Mouse (Mus musculus): ENCODE measurements around the gene Arpc1a. TPM values are rescaled to one million over a fixed set of nuclear protein-coding genes. Genes with fewer than 3 reads are reported as not detected.
"Not testable (repeated sequence)": the region's sequence is repeated elsewhere in the genome, so short reads cannot be mapped to it uniquely, and the experiment has no call there.

Arpc1a gene
- 110 and 123 TPM in 2 replicates for polyA plus RNA-seq (2011; ENCODE audit: insufficient read depth, insufficient read length, low read depth, missing spikeins)

DNA sequence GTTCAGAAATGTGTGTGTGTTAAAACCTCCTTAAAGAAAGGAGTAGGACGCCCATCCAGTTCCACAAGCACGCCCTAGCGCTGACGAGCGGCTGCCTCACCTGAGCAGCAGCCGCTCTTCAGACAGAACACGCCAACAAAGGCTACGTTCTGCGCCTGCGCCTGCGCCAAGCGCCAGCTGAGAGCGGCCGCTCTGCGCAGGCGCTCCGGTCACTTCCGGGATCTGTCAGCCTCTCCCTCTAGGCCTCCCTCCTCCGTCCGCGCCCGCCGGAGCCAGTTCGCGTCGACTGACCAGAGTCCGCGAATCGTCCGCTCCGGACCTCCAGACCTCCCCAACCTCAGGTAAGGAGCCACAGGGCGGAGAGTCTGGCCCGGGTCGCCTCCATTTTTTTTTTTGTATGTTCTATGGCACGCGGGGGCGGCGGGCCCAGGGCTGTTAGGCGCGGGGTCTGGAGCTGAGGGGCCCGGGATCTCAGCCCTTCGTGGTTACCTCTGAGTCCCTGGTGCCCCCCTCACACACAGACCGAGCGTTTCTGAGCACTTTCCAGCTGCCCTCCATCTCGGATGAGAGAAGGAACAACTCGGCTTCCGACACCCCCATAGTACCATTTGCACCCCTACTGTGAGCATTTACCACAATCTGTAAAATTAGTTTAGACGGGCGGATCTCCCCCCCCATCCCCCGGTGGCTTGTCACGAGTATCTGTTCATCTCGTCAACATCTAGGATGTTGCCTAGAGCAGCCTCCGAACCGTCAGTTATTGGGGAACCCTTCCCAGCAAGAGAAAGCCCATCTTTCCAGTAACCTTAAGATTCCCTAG is at the start of gene Arpc1a, which contains the start of gene Kpna7:
Arpc1a (plus strand) TSS at position 199 of the 820 bp plus-strand sequence.
Kpna7 (minus strand) TSS at position 399 of the 820 bp plus-strand sequence.
- H3K9me3 ChIP-seq (replicated peaks; ENCODE audit: control insufficient read depth, insufficient read depth, low read length, poor library complexity, severe bottlenecking) = no peaks in the 10 kb centered on the region
- peak within 1 kb of the TSS; percentile 79 for H3K9ac ChIP-seq (ENCODE audit: low read depth, poor library complexity, severe bottlenecking)
- no peaks in the 10 kb centered on the region for H3K4me1 ChIP-seq (ENCODE audit: control insufficient read depth, insufficient read depth, low read length)
- TF ChIP-seq POLR2A (IDR thresholded peaks at IDR 0.05; ENCODE audit: insufficient read depth, low read length) (peak; percentile 96), CTCF (IDR thresholded peaks at IDR 0.05; ENCODE audit: low read depth, low read length) (no peak)
- H3K36me3 ChIP-seq (ENCODE audit: control insufficient read depth, insufficient read depth, low read length, poor library complexity, severe bottlenecking) = 0 out of 2 replicates have a peak, but pooled peaks cover 4% of the 10 kb centered on the region
- H3K4me3 ChIP-seq (ENCODE audit: low read depth, low read length) = peak within 1 kb of the TSS; percentile 76
- H3K27me3 ChIP-seq (ENCODE audit: control insufficient read depth, insufficient read depth, low read length, poor library complexity, severe bottlenecking) = no peaks in the 10 kb centered on the region
- H3K27ac ChIP-seq (ENCODE audit: insufficient read depth, low read length) = no peak within 1 kb of the TSS

DNA sequence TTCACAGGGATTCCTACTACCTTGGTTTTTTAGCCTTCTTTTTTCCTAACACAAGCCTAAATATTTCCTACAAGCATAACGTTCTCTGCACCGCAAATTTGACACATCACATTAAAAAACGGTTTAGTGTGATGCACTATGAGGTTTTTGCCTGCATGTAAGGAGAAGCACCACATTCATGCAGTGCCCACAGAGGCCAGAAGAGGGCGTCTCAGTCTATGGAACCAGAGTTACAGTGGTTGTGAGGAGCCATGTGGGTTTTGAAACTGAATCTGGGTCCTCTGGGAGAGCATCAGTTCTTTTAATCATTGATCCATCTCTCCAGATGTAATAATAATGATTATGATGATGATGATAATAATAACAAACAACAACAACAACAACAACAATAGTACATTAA is 42.0 kb upstream of the Arpc1a start:
- no peak overlapping the region for H3K9ac ChIP-seq (ENCODE audit: low read depth, poor library complexity, severe bottlenecking)
- H3K4me1 ChIP-seq (ENCODE audit: control insufficient read depth, insufficient read depth, low read length) = no peaks in the 10 kb centered on the region
- H3K4me3 ChIP-seq (ENCODE audit: low read depth, low read length) = no peak overlapping the region
- no peak for TF ChIP-seq EP300 (IDR thresholded peaks at IDR 0.05; ENCODE audit: insufficient read depth, low read depth, low read length)
- peak; percentile 70 for TF ChIP-seq CTCF (IDR thresholded peaks at IDR 0.05; ENCODE audit: low read depth, low read length)
- no peak overlapping the region for H3K27ac ChIP-seq (ENCODE audit: insufficient read depth, low read length)
- no peaks in the 10 kb centered on the region for H3K36me3 ChIP-seq (ENCODE audit: control insufficient read depth, insufficient read depth, low read length, poor library complexity, severe bottlenecking)
- H3K27me3 ChIP-seq (ENCODE audit: control insufficient read depth, insufficient read depth, low read length, poor library complexity, severe bottlenecking) = no peaks in the 10 kb centered on the region
- no peaks in the 10 kb centered on the region for H3K9me3 ChIP-seq (replicated peaks; ENCODE audit: control insufficient read depth, insufficient read depth, low read length, poor library complexity, severe bottlenecking)

DNA sequence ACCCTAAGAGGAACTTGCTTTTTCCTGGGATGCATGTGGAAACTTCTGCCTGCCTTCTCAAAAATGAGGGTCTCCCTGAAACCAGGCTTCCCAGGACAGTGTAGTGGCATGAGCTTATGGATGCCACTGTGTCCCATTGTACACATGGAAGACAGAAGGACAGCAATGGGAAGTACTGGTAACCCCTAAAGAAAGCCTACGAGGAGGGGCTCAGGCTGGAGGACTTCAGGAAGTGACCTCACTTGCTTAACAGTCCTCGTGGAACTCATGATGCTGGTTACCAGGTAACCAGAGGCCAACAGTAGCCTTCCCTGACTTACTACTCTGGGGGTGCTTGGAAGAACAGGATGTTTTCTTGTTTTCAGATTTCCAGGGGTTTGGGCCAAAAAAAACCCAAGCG is 40.9 kb upstream of the Arpc1a start, which contains the start of gene 1700018F24Rik:
1700018F24Rik (plus strand) TSS at position 301 of the 400 bp plus-strand sequence.
- H3K27me3 ChIP-seq (ENCODE audit: control insufficient read depth, insufficient read depth, low read length, poor library complexity, severe bottlenecking); H3K4me1 ChIP-seq (ENCODE audit: control insufficient read depth, insufficient read depth, low read length); H3K4me3 ChIP-seq (ENCODE audit: low read depth, low read length); H3K9ac ChIP-seq (ENCODE audit: low read depth, poor library complexity, severe bottlenecking); H3K36me3 ChIP-seq (ENCODE audit: control insufficient read depth, insufficient read depth, low read length, poor library complexity, severe bottlenecking); H3K27ac ChIP-seq (ENCODE audit: insufficient read depth, low read length); H3K9me3 ChIP-seq (replicated peaks; ENCODE audit: control insufficient read depth, insufficient read depth, low read length, poor library complexity, severe bottlenecking): not testable (repeated sequence)

DNA sequence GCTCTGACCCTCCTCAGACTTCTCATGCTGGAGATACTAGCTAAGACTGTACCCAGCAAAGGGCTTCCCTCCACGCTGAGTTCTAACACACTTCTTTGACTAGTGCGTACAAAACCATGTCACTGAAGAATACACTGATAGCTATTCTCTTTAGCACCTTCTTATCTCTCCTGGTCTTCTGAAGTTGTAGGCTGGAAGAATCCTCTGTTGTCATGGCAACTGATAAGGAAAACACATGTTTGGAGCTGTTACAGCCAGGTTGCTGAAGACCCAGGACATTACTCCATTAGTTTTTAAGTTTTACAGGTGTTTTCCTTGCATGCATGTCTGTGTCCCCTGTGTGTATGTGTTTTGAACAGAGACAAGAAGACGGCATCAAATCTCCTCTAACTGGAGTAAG is 29.4 kb upstream of the Arpc1a start:
- H3K36me3 ChIP-seq (ENCODE audit: control insufficient read depth, insufficient read depth, low read length, poor library complexity, severe bottlenecking); H3K9me3 ChIP-seq (replicated peaks; ENCODE audit: control insufficient read depth, insufficient read depth, low read length, poor library complexity, severe bottlenecking); H3K4me1 ChIP-seq (ENCODE audit: control insufficient read depth, insufficient read depth, low read length); H3K27ac ChIP-seq (ENCODE audit: insufficient read depth, low read length); H3K4me3 ChIP-seq (ENCODE audit: low read depth, low read length); H3K9ac ChIP-seq (ENCODE audit: low read depth, poor library complexity, severe bottlenecking); H3K27me3 ChIP-seq (ENCODE audit: control insufficient read depth, insufficient read depth, low read length, poor library complexity, severe bottlenecking): not testable (repeated sequence)

DNA sequence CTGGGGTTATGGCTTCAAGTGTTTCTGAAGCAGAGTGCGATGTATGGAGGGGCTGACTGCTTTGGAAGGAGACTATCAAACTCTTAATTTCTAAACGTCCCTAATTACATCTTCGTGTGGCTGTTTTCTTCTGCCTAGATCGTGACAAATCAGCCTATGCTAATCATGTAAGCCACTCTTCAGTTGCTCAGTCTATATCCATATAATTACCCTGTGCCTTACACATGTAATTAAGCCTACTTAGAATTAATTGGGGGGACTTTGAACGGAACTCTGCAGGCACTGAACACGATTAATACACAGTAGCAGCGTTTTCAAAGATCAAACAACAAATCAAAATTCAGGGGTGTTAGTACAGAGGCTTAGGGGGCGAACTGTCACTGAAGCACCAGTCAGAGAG is 25.7 kb upstream of the Arpc1a start:
- Histone ChIP-seq H3K27ac (ENCODE audit: insufficient read depth, low read length) (no peak overlapping the region), H3K9ac (ENCODE audit: low read depth, poor library complexity, severe bottlenecking) (no peak overlapping the region), H3K4me1 (ENCODE audit: control insufficient read depth, insufficient read depth, low read length) (peaks cover 2% of the 10 kb centered on the region), H3K27me3 (ENCODE audit: control insufficient read depth, insufficient read depth, low read length, poor library complexity, severe bottlenecking) (no peaks in the 10 kb centered on the region), H3K9me3 (replicated peaks; ENCODE audit: control insufficient read depth, insufficient read depth, low read length, poor library complexity, severe bottlenecking) (no peaks in the 10 kb centered on the region; the same call in 1 of the 2 replicates), H3K36me3 (ENCODE audit: control insufficient read depth, insufficient read depth, low read length, poor library complexity, severe bottlenecking) (no peaks in the 10 kb centered on the region), H3K4me3 (ENCODE audit: low read depth, low read length) (no peak overlapping the region)
- TF ChIP-seq CTCF (IDR thresholded peaks at IDR 0.05; ENCODE audit: low read depth, low read length) (no peak), EP300 (IDR thresholded peaks at IDR 0.05; ENCODE audit: insufficient read depth, low read depth, low read length) (no peak), POLR2A (IDR thresholded peaks at IDR 0.05; ENCODE audit: insufficient read depth, low read length) (no peak)

DNA sequence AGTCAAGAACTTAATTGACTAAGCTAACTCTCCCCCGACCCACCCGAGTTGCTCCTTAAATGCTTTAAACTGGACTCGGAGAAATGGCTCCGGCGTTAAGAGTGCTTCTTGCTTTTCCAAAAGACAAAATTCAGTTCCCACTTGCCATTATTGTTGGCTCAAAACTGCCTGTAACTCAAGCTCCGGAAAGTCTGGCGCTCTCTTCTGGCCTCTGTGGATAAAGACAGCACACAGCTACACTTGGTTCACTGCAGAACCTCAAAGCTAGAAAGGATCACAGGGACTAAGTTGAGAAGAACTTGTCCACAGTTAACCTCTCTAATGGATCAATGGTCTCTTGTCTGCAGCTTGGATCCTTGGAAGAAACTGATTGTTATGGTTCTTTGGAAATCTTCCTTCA is 24.9 kb upstream of the Arpc1a start:
- Histone ChIP-seq H3K27ac (ENCODE audit: insufficient read depth, low read length) (peak overlapping the region; percentile 90), H3K27me3 (ENCODE audit: control insufficient read depth, insufficient read depth, low read length, poor library complexity, severe bottlenecking) (no peaks in the 10 kb centered on the region), H3K4me1 (ENCODE audit: control insufficient read depth, insufficient read depth, low read length) (peaks cover 2% of the 10 kb centered on the region), H3K36me3 (ENCODE audit: control insufficient read depth, insufficient read depth, low read length, poor library complexity, severe bottlenecking) (no peaks in the 10 kb centered on the region), H3K4me3 (ENCODE audit: low read depth, low read length) (no peak overlapping the region), H3K9me3 (replicated peaks; ENCODE audit: control insufficient read depth, insufficient read depth, low read length, poor library complexity, severe bottlenecking) (peaks cover 2% of the 10 kb centered on the region; the same call in 1 of the 2 replicates), H3K9ac (ENCODE audit: low read depth, poor library complexity, severe bottlenecking) (no peak overlapping the region)
- TF ChIP-seq EP300 (IDR thresholded peaks at IDR 0.05; ENCODE audit: insufficient read depth, low read depth, low read length) (no peak), CTCF (IDR thresholded peaks at IDR 0.05; ENCODE audit: low read depth, low read length) (no peak), POLR2A (IDR thresholded peaks at IDR 0.05; ENCODE audit: insufficient read depth, low read length) (no peak)

Measured in ES-Bruce4 (cell line).